Mouse (Mus musculus) CH12.LX (cell line): ENCODE results near the gene Hoxd13. TPM values are rescaled to one million over a fixed set of nuclear protein-coding genes. Genes with fewer than 3 reads are reported as not detected.

Experiments used
- DNase-seq: peaks from one replicate; pipeline ENCODE4 v3.0.0-alpha.2; 2013; ENCODE audit errors: extremely low read depth
- H3K27ac ChIP-seq: 2 replicates; pipeline ENCODE4 v1.5.1; 2012; ENCODE audit warnings: low read depth, mild to moderate bottlenecking, control low read depth, moderate library complexity; ENCODE audit not compliant: insufficient read depth
- H3K27me3 ChIP-seq: replicated peaks from 2 replicates; pipeline ENCODE3; 2012; ENCODE audit warnings: inconsistent platforms
- H3K36me3 ChIP-seq, 2 experiments: replicated peaks in 1 of 2; 2 replicates each; pipeline versions ENCODE3 to v1.6.1; 2012; ENCODE audit warnings: inconsistent platforms in 1 of 2, low read length in 1 of 2, mild to moderate bottlenecking in 1 of 2, mixed read lengths in 1 of 2, moderate library complexity in 1 of 2; ENCODE audit not compliant: control insufficient read depth in 1 of 2, insufficient read depth in 1 of 2
- H3K4me1 ChIP-seq, 2 experiments: 2 replicates each; pipeline ENCODE4 v1.6.1; 2012; ENCODE audit warnings: inconsistent platforms in 1 of 2, moderate library complexity in 1 of 2; ENCODE audit not compliant: insufficient read depth in 2 of 2, control insufficient read depth in 1 of 2
- H3K4me2 ChIP-seq: 2 replicates; pipeline ENCODE4 v1.6.1; 2012; ENCODE audit warnings: low read depth, mild to moderate bottlenecking, control low read depth; ENCODE audit not compliant: poor library complexity, insufficient read depth, severe bottlenecking
- H3K4me3 ChIP-seq, 3 experiments: fragments of 150-350 bp in 1 of 3; sonication (generic) in 1 of 3; replicated peaks in 1 of 3; 2 replicates each; pipeline versions ENCODE3 to v1.5.1; 2011 to 2012; ENCODE audit warnings: low read depth in 2 of 3, low read length in 2 of 3, mild to moderate bottlenecking in 2 of 3, moderate library complexity in 2 of 3, control low read depth in 1 of 3, improper control_type of control experiment in 1 of 3, inconsistent platforms in 1 of 3, mixed read lengths in 1 of 3; ENCODE audit not compliant: poor library complexity in 1 of 3
- H3K79me2 ChIP-seq: replicated peaks from 2 replicates; pipeline ENCODE4 v1.6.1; 2012; ENCODE audit warnings: mild to moderate bottlenecking, moderate library complexity; ENCODE audit not compliant: control insufficient read depth, poor library complexity, insufficient read depth, severe bottlenecking; ENCODE audit errors: extremely low read depth
- H3K9ac ChIP-seq: 2 replicates; pipeline ENCODE4 v1.6.1; 2012; ENCODE audit warnings: low read depth, mild to moderate bottlenecking, control low read depth, moderate library complexity; ENCODE audit not compliant: insufficient read depth
- H3K9me3 ChIP-seq: replicated peaks from 2 replicates; pipeline ENCODE3; 2012; ENCODE audit warnings: low read length, inconsistent platforms, mixed read lengths
- BHLHE40 ChIP-seq: IDR thresholded peaks from 2 replicates; pipeline ENCODE4 v1.6.1; 2011; ENCODE audit warnings: mild to moderate bottlenecking, low read depth, low read length, improper control_type of control experiment
- CTCF ChIP-seq, 2 experiments: IDR thresholded peaks in 1 of 2; conservative IDR thresholded peaks in 1 of 2; 2 replicates each; pipeline ENCODE4 v1.5.1; 2011 to 2012; ENCODE audit warnings: low read depth in 2 of 2, low read length in 2 of 2, improper control_type of control experiment in 1 of 2, inconsistent platforms in 1 of 2, mild to moderate bottlenecking in 1 of 2, moderate library complexity in 1 of 2
- E2F4 ChIP-seq: IDR thresholded peaks from 2 replicates; pipeline ENCODE4 v1.6.1; 2011; ENCODE audit warnings: low read depth, low read length, improper control_type of control experiment; ENCODE audit not compliant: insufficient replicate concordance
- ELF1 ChIP-seq: IDR thresholded peaks from 2 replicates; pipeline ENCODE4 v1.6.1; 2014; ENCODE audit warnings: low read depth, mild to moderate bottlenecking, inconsistent platforms, low read length, improper control_type of control experiment
- HCFC1 ChIP-seq: IDR thresholded peaks from 2 replicates; pipeline ENCODE4 v1.6.1; 2012; ENCODE audit warnings: low read depth, mild to moderate bottlenecking, inconsistent platforms, low read length, improper control_type of control experiment
- MAZ ChIP-seq: IDR thresholded peaks from 2 replicates; pipeline ENCODE4 v1.6.1; 2012; ENCODE audit warnings: low read depth, mild to moderate bottlenecking, inconsistent platforms, low read length, improper control_type of control experiment, moderate library complexity
- SIN3A ChIP-seq: IDR thresholded peaks from 2 replicates; pipeline ENCODE4 v1.6.1; 2012; ENCODE audit warnings: low read length, improper control_type of control experiment, inconsistent platforms
- SMC3 ChIP-seq: IDR thresholded peaks from 2 replicates; pipeline ENCODE4 v1.6.1; 2011; ENCODE audit warnings: low read depth, low read length, improper control_type of control experiment
- UBTF ChIP-seq: IDR thresholded peaks from 2 replicates; pipeline ENCODE4 v1.6.1; 2012; ENCODE audit warnings: low read depth, mild to moderate bottlenecking, inconsistent platforms, low read length, improper control_type of control experiment, moderate library complexity
- USF1 ChIP-seq: IDR thresholded peaks from 2 replicates; pipeline ENCODE4 v1.6.1; 2014; ENCODE audit warnings: low read depth, mild to moderate bottlenecking, inconsistent platforms, low read length, improper control_type of control experiment
- ZC3H11A ChIP-seq: IDR thresholded peaks from 2 replicates; pipeline ENCODE4 v1.6.1; 2012; ENCODE audit warnings: low read depth, mild to moderate bottlenecking, inconsistent platforms, low read length, improper control_type of control experiment
- ZNF384 ChIP-seq: IDR thresholded peaks from 2 replicates; pipeline ENCODE4 v1.6.1; 2012; ENCODE audit warnings: low read depth, low read length, improper control_type of control experiment, inconsistent platforms
- dilution Hi-C: fragments of 300-500 bp; cut with MboI; formaldehyde crosslinking; loops from 2 replicates; pipeline ENCODE4 v1.14.3; 2020; ENCODE audit warnings: low sequenced_read_pairs; ENCODE audit not compliant: extremely low pct_unique_long_range_greater_than_20kb, extremely low pct_ligation_motif_present
- in situ Hi-C: fragments of 300-500 bp; cut with MboI; formaldehyde crosslinking; loops from 3 replicates; pipeline ENCODE4 v1.14.3; 2019; ENCODE audit warnings: low sequenced_read_pairs, low pct_ligation_motif_present, low pct_unique_long_range_greater_than_20kb, mixed read lengths
- polyA plus RNA-seq: library from polyadenylated mRNA; unstranded; fragments of >175 nt; gene quantifications from 2 replicates; pipeline ENCODE4 v1.2.1, GENCODE M21; 2012; ENCODE audit warnings: low read depth; ENCODE audit not compliant: insufficient read length
- total RNA-seq, 2 experiments: library from RNA; depleted of rRNA; stranded (reverse); fragments of 300-350 nt in 1 of 2; fragments of >200 nt in 1 of 2; gene quantifications; 2 replicates each; pipeline ENCODE4 v1.2.3; 2012 to 2014

Gene Hoxd13
- total and polyA plus RNA-seq, 3 experiments, result not detected

- no peak overlapping the region for H3K27ac ChIP-seq
- H3K4me1 ChIP-seq, result peaks cover 15 to 44% of the 10 kb centered on the region in 2 experiments
- H3K36me3 ChIP-seq, result no peaks in the 10 kb centered on the region
- peaks cover 23% of the 10 kb centered on the region for H3K79me2 ChIP-seq
- H3K9me3 ChIP-seq, result no peaks in the 10 kb centered on the region
- TF ChIP-seq ZC3H11A (no peak), HCFC1 (no peak), ZNF384 (peak; percentile 62), ELF1 (peak; percentile 74), E2F4 (no peak), MAZ (no peak)
- in situ Hi-C loops, result loop anchor here (10.0 to 25.0 kb wide), 2 partner anchors 334 to 867 kb away; no protein-coding TSS in a partner anchor
- DNase-seq, result no peak
- peak overlapping the region; percentile 78 for H3K4me2 ChIP-seq
- H3K4me3 ChIP-seq, result no peak overlapping the region
- H3K9ac ChIP-seq, result no peak overlapping the region
- no peaks in the 10 kb centered on the region for H3K27me3 ChIP-seq
- dilution Hi-C loops, result no loop called here
These were observed 52.3 kb downstream of the Hoxd13 start for GRCm38 (mm10) chr2:74720384-74720783.

GRCm38 (mm10) chr2:74720955-74721491 lies 52.9 kb downstream of the Hoxd13 start:
- peaks cover 3 to 4% of the 10 kb centered on the region in 2 experiments for H3K36me3 ChIP-seq
- no peaks in the 10 kb centered on the region for H3K27me3 ChIP-seq
- DNase-seq, result no peak
- peak overlapping the region; percentile 73 for H3K27ac ChIP-seq
- in situ Hi-C loops (loop anchor here (10.0 to 25.0 kb wide), 2 partner anchors 334 to 866 kb away; no protein-coding TSS in a partner anchor), dilution Hi-C loops (no loop called here)
- H3K4me2 ChIP-seq, result peak overlapping the region; percentile 78
- H3K9ac ChIP-seq, result peak overlapping the region; percentile 7
- H3K9me3 ChIP-seq, result no peaks in the 10 kb centered on the region
- TF ChIP-seq USF1, result no peak
- TF ChIP-seq SMC3, result no peak
- no peak for TF ChIP-seq SIN3A
- no peak for TF ChIP-seq UBTF
- TF ChIP-seq HCFC1, result no peak
- TF ChIP-seq BHLHE40, result no peak
- 0 out of 2 replicates have a peak, but pooled peaks have one; percentile 5 for TF ChIP-seq ELF1
- no peak for TF ChIP-seq CTCF (conservative IDR thresholded peaks at IDR 0.05 in 1 of 2, IDR thresholded peaks at IDR 0.05 in 1 of 2; ENCODE audit: low read depth in 2 of 2, low read length in 2 of 2)
- peaks cover 30% of the 10 kb centered on the region for H3K79me2 ChIP-seq
- no peak overlapping the region for H3K4me3 ChIP-seq
- peaks cover 15 to 48% of the 10 kb centered on the region in 2 experiments for H3K4me1 ChIP-seq

Other genes starting within 250 kb of the Hoxd13 start
- 21.1 and 21.2 TPM in 2 replicates for gene Lnpk, start 88.9 kb upstream of the Hoxd13 start, total RNA-seq (2012; rRNA removed)
- 51.7 and 61.1 TPM in 2 replicates for gene Lnpk, start 88.9 kb upstream of the Hoxd13 start, total RNA-seq (2014; rRNA removed)
- 32.9 and 37.1 TPM in 2 replicates for gene Lnpk, start 88.9 kb upstream of the Hoxd13 start, polyA plus RNA-seq
- not detected in 2 replicates for gene Evx2, start 8.8 kb upstream of the Hoxd13 start, total RNA-seq (2012; rRNA removed)
- gene Evx2, start 8.8 kb upstream of the Hoxd13 start, total RNA-seq (2014; rRNA removed), result not detected in 2 replicates
- not detected in 2 replicates for gene Evx2, start 8.8 kb upstream of the Hoxd13 start, polyA plus RNA-seq
- not detected in 2 replicates for gene Hoxd12, start 6.7 kb downstream of the Hoxd13 start, total RNA-seq (2012; rRNA removed)
- not detected in 2 replicates for gene Hoxd12, start 6.7 kb downstream of the Hoxd13 start, total RNA-seq (2014; rRNA removed)
- gene Hoxd12, start 6.7 kb downstream of the Hoxd13 start, polyA plus RNA-seq, result not detected in 2 replicates
- gene Hoxd11, start 11.2 kb downstream of the Hoxd13 start, total RNA-seq (2012; rRNA removed), result not detected in 2 replicates
- not detected in 2 replicates for gene Hoxd11, start 11.2 kb downstream of the Hoxd13 start, total RNA-seq (2014; rRNA removed)
- gene Hoxd11, start 11.2 kb downstream of the Hoxd13 start, polyA plus RNA-seq, result not detected in 2 replicates
- not detected in 2 replicates for gene Hoxd10, start 23.6 kb downstream of the Hoxd13 start, total RNA-seq (2012; rRNA removed)
- not detected in 2 replicates for gene Hoxd10, start 23.6 kb downstream of the Hoxd13 start, total RNA-seq (2014; rRNA removed)
- gene Hoxd10, start 23.6 kb downstream of the Hoxd13 start, polyA plus RNA-seq, result not detected in 2 replicates
- gene Hoxd9, start 29.4 kb downstream of the Hoxd13 start, total RNA-seq (2012; rRNA removed), result not detected in 2 replicates
- not detected in 2 replicates for gene Hoxd9, start 29.4 kb downstream of the Hoxd13 start, total RNA-seq (2014; rRNA removed)
- not detected in 2 replicates for gene Hoxd9, start 29.4 kb downstream of the Hoxd13 start, polyA plus RNA-seq
- not detected in 2 replicates for gene Hoxd8, start 36.3 kb downstream of the Hoxd13 start, total RNA-seq (2012; rRNA removed)
- gene Hoxd8, start 36.3 kb downstream of the Hoxd13 start, total RNA-seq (2014; rRNA removed), result 0.20 and 0.76 TPM in 2 replicates
- gene Hoxd8, start 36.3 kb downstream of the Hoxd13 start, polyA plus RNA-seq, result 0.15 and 0.31 TPM in 2 replicates
- gene Hoxd3, start 43.6 kb downstream of the Hoxd13 start, total RNA-seq (2012; rRNA removed), result 0.50 TPM in 1 of 2 replicates, not detected in the other
- 0.12 and 0.14 TPM in 2 replicates for gene Hoxd3, start 43.6 kb downstream of the Hoxd13 start, total RNA-seq (2014; rRNA removed)
- gene Hoxd3, start 43.6 kb downstream of the Hoxd13 start, polyA plus RNA-seq, result 1.0 and 1.1 TPM in 2 replicates
- gene Hoxd4, start 43.6 kb downstream of the Hoxd13 start, total RNA-seq (2012; rRNA removed), result 8.4 and 9.8 TPM in 2 replicates
- 6.0 and 7.2 TPM in 2 replicates for gene Hoxd4, start 43.6 kb downstream of the Hoxd13 start, total RNA-seq (2014; rRNA removed)
- gene Hoxd4, start 43.6 kb downstream of the Hoxd13 start, polyA plus RNA-seq, result 5.4 and 6.3 TPM in 2 replicates
- 0.80 and 0.89 TPM in 2 replicates for gene Gm28230, start 58.4 kb downstream of the Hoxd13 start, total RNA-seq (2012; rRNA removed)
- gene Gm28230, start 58.4 kb downstream of the Hoxd13 start, total RNA-seq (2014; rRNA removed), result 0.84 and 1.1 TPM in 2 replicates
- gene Gm28230, start 58.4 kb downstream of the Hoxd13 start, polyA plus RNA-seq, result 0.85 and 1.7 TPM in 2 replicates
- gene Hoxd1, start 94.7 kb downstream of the Hoxd13 start, total RNA-seq (2012; rRNA removed), result not detected in 2 replicates
- not detected in 2 replicates for gene Hoxd1, start 94.7 kb downstream of the Hoxd13 start, total RNA-seq (2014; rRNA removed)
- not detected in 2 replicates for gene Hoxd1, start 94.7 kb downstream of the Hoxd13 start, polyA plus RNA-seq
- 56.4 and 66.0 TPM in 2 replicates for gene Mtx2, start 157.5 kb downstream of the Hoxd13 start, total RNA-seq (2012; rRNA removed)
- 163 and 186 TPM in 2 replicates for gene Mtx2, start 157.5 kb downstream of the Hoxd13 start, total RNA-seq (2014; rRNA removed)
- 111 and 129 TPM in 2 replicates for gene Mtx2, start 157.5 kb downstream of the Hoxd13 start, polyA plus RNA-seq